Mouse (Mus musculus) limb, embryonic 11.5 days (tissue): ENCODE measurements at regions not wholly inside any gene's neighbourhood (a gene's known extent, or its start where the extent isn't known, plus 50 kb on each side); places are given as distances from the start of the nearest gene placed in this dataset.

Experiments
- ATAC-seq: fragments of 200-750 bp; cut with Nextera tagmentation; 2 replicates; pipeline ENCODE4 v1.8.0; 2017; ENCODE audit warnings: low read depth; ENCODE audit not compliant: insufficient number of reproducible peaks, low FRiP score, low TSS enrichment
- DNase-seq: peaks from one replicate; pipeline ENCODE4 v3.0.0-alpha.2; 2015; ENCODE audit warnings: low spot score
- H3K27ac ChIP-seq: fragments of 300-500 bp; sonication (generic); replicated peaks from 2 replicates; pipeline ENCODE4 v1.5.1; 2014; ENCODE audit warnings: low read depth, mild to moderate bottlenecking, low read length
- H3K27me3 ChIP-seq: fragments of 300-500 bp; sonication (generic); 2 replicates; pipeline ENCODE4 v1.6.1; 2014; ENCODE audit warnings: mild to moderate bottlenecking, low read length, mixed read lengths; ENCODE audit not compliant: control insufficient read depth, insufficient read depth
- H3K36me3 ChIP-seq: fragments of 300-500 bp; sonication (generic); 2 replicates; pipeline ENCODE4 v1.6.1; 2014; ENCODE audit warnings: mild to moderate bottlenecking, low read length, moderate library complexity, mixed read lengths; ENCODE audit not compliant: control insufficient read depth, insufficient read depth
- H3K4me1 ChIP-seq: fragments of 300-500 bp; sonication (generic); 2 replicates; pipeline ENCODE4 v1.6.1; 2014; ENCODE audit warnings: low read length, mixed read lengths; ENCODE audit not compliant: control insufficient read depth, insufficient read depth
- H3K4me2 ChIP-seq: fragments of 300-500 bp; sonication (generic); 2 replicates; pipeline ENCODE4 v1.6.1; 2014; ENCODE audit warnings: low read depth, mild to moderate bottlenecking, moderate library complexity; ENCODE audit not compliant: severe bottlenecking
- H3K4me3 ChIP-seq: fragments of 300-500 bp; sonication (generic); 2 replicates; pipeline ENCODE4 v1.5.1; 2014; ENCODE audit warnings: low read depth, low read length
- H3K9ac ChIP-seq: fragments of 300-500 bp; sonication (generic); 2 replicates; pipeline ENCODE4 v1.6.1; 2014; ENCODE audit warnings: mild to moderate bottlenecking, low read length
- H3K9me3 ChIP-seq: fragments of 300-500 bp; sonication (generic); 2 replicates; pipeline ENCODE4 v1.6.1; 2016; ENCODE audit warnings: low read length; ENCODE audit not compliant: control insufficient read depth
- WGBS: fragments of 180-500 bp; shearing (Covaris S2); extraction: QIAGEN DNeasy Blood & Tissue Kit; methylation state at CpG from one replicate; pipeline ENCODE4 v1.1.7; 2014; 5-methylcytosine and 5-hydroxymethylcytosine counted together

- Histone ChIP-seq H3K27ac (no peak overlapping the region), H3K4me2 (no peak overlapping the region), H3K4me1 (no peaks in the 10 kb centered on the region), H3K27me3 (no peaks in the 10 kb centered on the region), H3K9me3 (no peaks in the 10 kb centered on the region), H3K4me3 (no peak overlapping the region), H3K36me3 (no peaks in the 10 kb centered on the region), H3K9ac (no peak overlapping the region)
- DNase-seq = no peak
- 95% methylated on average over 6 of the region's 6 CpGs for WGBS
- ATAC-seq = no peak
Measured at GRCm38 (mm10) chr8:125317584-125317991, 252.0 kb downstream of the Sipa1l2 start.

- 88% methylated on average over 4 of the region's 4 CpGs for WGBS
- Histone ChIP-seq H3K27ac (no peak overlapping the region), H3K4me1 (no peaks in the 10 kb centered on the region)
Measured at GRCm38 (mm10) chr8:125315736-125316135, 253.9 kb downstream of the Sipa1l2 start.

GRCm38 (mm10) chr8:125314996-125315395 lies 254.6 kb downstream of the Sipa1l2 start:
- WGBS = 84% methylated on average over 6 of the region's 6 CpGs
- H3K9ac ChIP-seq = no peak overlapping the region
- H3K4me2 ChIP-seq = no peak overlapping the region
- ATAC-seq (no peak), DNase-seq (no peak)
- H3K36me3 ChIP-seq = no peaks in the 10 kb centered on the region
- H3K4me3 ChIP-seq = no peak overlapping the region
- H3K9me3 ChIP-seq = no peaks in the 10 kb centered on the region
- H3K27ac ChIP-seq = no peak overlapping the region
- no peaks in the 10 kb centered on the region for H3K4me1 ChIP-seq
- no peaks in the 10 kb centered on the region for H3K27me3 ChIP-seq

More at GRCm38 (mm10) chr8:125315736-125316135, 253.9 kb downstream of the Sipa1l2 start:
- no peak for ATAC-seq
- Histone ChIP-seq H3K36me3 (no peaks in the 10 kb centered on the region), H3K27me3 (no peaks in the 10 kb centered on the region), H3K9me3 (no peaks in the 10 kb centered on the region), H3K4me2 (no peak overlapping the region), H3K4me3 (no peak overlapping the region), H3K9ac (no peak overlapping the region)
- no peak for DNase-seq

- no peak overlapping the region for H3K4me2 ChIP-seq
- no peaks in the 10 kb centered on the region for H3K4me1 ChIP-seq
- H3K36me3 ChIP-seq = no peaks in the 10 kb centered on the region
- H3K27me3 ChIP-seq = no peaks in the 10 kb centered on the region
- no peaks in the 10 kb centered on the region for H3K9me3 ChIP-seq
- ATAC-seq (no peak), DNase-seq (no peak)
- H3K27ac ChIP-seq = no peak overlapping the region
- H3K9ac ChIP-seq = no peak overlapping the region
- WGBS = 72% methylated on average over 10 of the region's 10 CpGs
- H3K4me3 ChIP-seq = no peak overlapping the region
Measured at GRCm38 (mm10) chr8:125314221-125314984, 255.2 kb downstream of the Sipa1l2 start.

GRCm38 (mm10) chr8:125311228-125312053 lies 257.4 kb downstream of the Disc1 start:
- no peak overlapping the region for H3K4me2 ChIP-seq
- H3K4me3 ChIP-seq = no peak overlapping the region
- no peak overlapping the region for H3K9ac ChIP-seq
- no peak overlapping the region for H3K27ac ChIP-seq
- 0 out of 2 replicates have a peak, but pooled peaks cover 4% of the 10 kb centered on the region for H3K4me1 ChIP-seq
- 62% methylated on average over 11 of the region's 11 CpGs for WGBS
- no peaks in the 10 kb centered on the region for H3K27me3 ChIP-seq
- H3K9me3 ChIP-seq = no peaks in the 10 kb centered on the region
- no peaks in the 10 kb centered on the region for H3K36me3 ChIP-seq
- DNase-seq = no peak
- no peak for ATAC-seq
